Mouse (Mus musculus) neural tube, embryonic 13.5 days (tissue): ENCODE measurements around the gene Gm10217. TPM values are rescaled to one million over a fixed set of nuclear protein-coding genes. Genes with fewer than 3 reads are reported as not detected.

Experiments
- polyA plus RNA-seq: library from polyadenylated mRNA; unstranded; fragments of >200 nt; fragmentation: Nextera tagmentation; extraction: Ambion mirVana; gene quantifications from 2 replicates; pipeline ENCODE4 v1.2.1, GENCODE M21; 2015

Gm10217 gene
- polyA plus RNA-seq, 1 experiment from 2014 or later: not detected

Other genes with a start within 250 kb of the Gm10217 start
- gene Fam155a, start 93.1 kb upstream of the Gm10217 start, polyA plus RNA-seq: 18.4 and 19.7 TPM in 2 replicates
- gene Lig4, start 113.4 kb downstream of the Gm10217 start, polyA plus RNA-seq: 11.2 and 11.5 TPM in 2 replicates
- gene Abhd13, start 113.5 kb downstream of the Gm10217 start, polyA plus RNA-seq: 13.3 and 15.0 TPM in 2 replicates
- gene Tnfsf13b, start 142.2 kb downstream of the Gm10217 start, polyA plus RNA-seq: 2.3 and 3.0 TPM in 2 replicates